Mouse (Mus musculus) frontal cortex, adult (tissue): ENCODE measurements at regions not wholly inside any gene's neighbourhood (a gene's known extent, or its start where the extent isn't known, plus 50 kb on each side); places are given as distances from the start of the nearest gene placed in this dataset.

ENCODE experiments used
- ATAC-seq: cut with Nextera tagmentation; 2 replicates; pipeline ENCODE4 v1.9.2; 2017; ENCODE audit warnings: mild to moderate bottlenecking, moderate library complexity, mixed read lengths; ENCODE audit not compliant: low TSS enrichment

- ATAC-seq, result no peak
Measured at GRCm38 (mm10) chr3:120217710-120218109, 433.4 kb upstream of the Ptbp2 start.

GRCm38 (mm10) chr3:120214616-120215250 is 430.5 kb upstream of the Ptbp2 start:
- peak; percentile 91 for ATAC-seq

GRCm38 (mm10) chr3:120199403-120199802 is 415.1 kb upstream of the Ptbp2 start:
- ATAC-seq, result no peak

GRCm38 (mm10) chr3:120194501-120194900 is 410.2 kb upstream of the Ptbp2 start:
- no peak for ATAC-seq

GRCm38 (mm10) chr3:120192439-120193326 is 408.4 kb upstream of the Ptbp2 start:
- peak; percentile 98 for ATAC-seq

GRCm38 (mm10) chr3:120189606-120190005 is 405.3 kb upstream of the Ptbp2 start:
- ATAC-seq, result no peak

GRCm38 (mm10) chr3:120180931-120181610 is 396.8 kb upstream of the Ptbp2 start:
- no peak for ATAC-seq

GRCm38 (mm10) chr3:120175632-120176031 is 391.4 kb upstream of the Ptbp2 start:
- ATAC-seq, result peak; percentile 95
